ENCODE assay signal across 10 mouse cellular contexts in genomic region chr11:30182716-30183411, GRCm38 (mm10).
DNase-seq lines count a peak whose midpoint lies in the region; ATAC-seq and TF ChIP-seq lines count a peak whose summit lies in the region.
"Had no signal": no experiment of that assay in that cellular context is flagged by ENCODE, and none has a peak within 500 bp of the region (broad histone marks: within the 10 kb centered on the region; RNA-seq: fewer than 3 reads in every experiment).

No protein-coding gene starts in this region.

- ATAC-seq in inflammation-experienced regulatory T-cells, adult 6 months: peak; percentile 88
- ATAC-seq in neutrophil, adult 5-6 weeks (ENCODE audit: extremely low read depth, insufficient number of reproducible peaks, low FRiP score, poor library complexity, severe bottlenecking): peak; percentile 54

- no peaks in the 10 kb centered on the region for H3K9me3 ChIP-seq in CH12.LX (replicated peaks; ENCODE audit: low read length)

- TF ChIP-seq POLR2A in heart, adult 2 months (IDR thresholded peaks at IDR 0.05; ENCODE audit: insufficient read depth, low read depth, low read length): no peak
- TF ChIP-seq POLR2A in CH12.LX (IDR thresholded peaks at IDR 0.05; ENCODE audit: low read depth, low read length): no peak

- H3K9ac ChIP-seq in heart, adult 2 months (ENCODE audit: low read depth, low read length): no peak overlapping the region
- no peak overlapping the region for H3K9ac ChIP-seq in CH12.LX (ENCODE audit: insufficient read depth, low read depth)

- TF ChIP-seq EP300 in heart, adult 2 months (IDR thresholded peaks at IDR 0.05; ENCODE audit: insufficient read depth, low read depth, low read length): no peak
- no peak for TF ChIP-seq EP300 in CH12.LX (IDR thresholded peaks at IDR 0.05; ENCODE audit: low read length)

- H3K4me1 ChIP-seq in heart, adult 2 months (ENCODE audit: control insufficient read depth, insufficient read depth, low read length): peaks cover 39% of the 10 kb centered on the region
- H3K4me1 ChIP-seq in CH12.LX (ENCODE audit: control insufficient read depth in 1 of 2, insufficient read depth in 2 of 2): peaks cover 16 to 55% of the 10 kb centered on the region in 2 experiments

- H3K27me3 ChIP-seq in heart, adult 2 months (ENCODE audit: control insufficient read depth, insufficient read depth, low read length): no peaks in the 10 kb centered on the region
- H3K27me3 ChIP-seq in CH12.LX (replicated peaks): no peaks in the 10 kb centered on the region

- 39% methylated on average over 8 of the region's 8 CpGs for WGBS in heart, adult 2 months

- H3K79me2 ChIP-seq in heart, adult 2 months (replicated peaks; ENCODE audit: control insufficient read depth, insufficient read depth, low read length): peaks cover 16% of the 10 kb centered on the region
- H3K79me2 ChIP-seq in CH12.LX (replicated peaks; ENCODE audit: control insufficient read depth, extremely low read depth, insufficient read depth, poor library complexity, severe bottlenecking): peaks cover 4% of the 10 kb centered on the region; the same call in 1 of the 2 replicates

- intact Hi-C loops in heart, adult 2 months (cut with DNase I): no loop called here
- intact Hi-C loops in heart, postnatal 10 days (cut with DNase I): no loop called here

- peaks cover 80% of the 10 kb centered on the region for H3K36me3 ChIP-seq in heart, adult 2 months (ENCODE audit: control insufficient read depth, insufficient read depth, low read length)
- peaks cover 0 to 38% of the 10 kb centered on the region in 2 experiments for H3K36me3 ChIP-seq in CH12.LX (replicated peaks in 1 of 2; ENCODE audit: control insufficient read depth in 1 of 2, insufficient read depth in 1 of 2, low read length in 1 of 2)

- no peak for DNase-seq in heart, adult 2 months
- DNase-seq in heart, adult 9 months (ENCODE audit: low spot score in 2 of 2): no peak
- DNase-seq in CH12.LX (ENCODE audit: extremely low read depth): peak; percentile 62
- no peak for DNase-seq in adrenal gland, adult 18-20 months (ENCODE audit: low spot score in 2 of 2)
- no peak for DNase-seq in cerebellum, postnatal 25 days
- no peak for DNase-seq in heart, postnatal 10 days
- DNase-seq: heart, adult 18-20 months had no signal

- no peak overlapping the region; the same call in 1 of the 2 replicates for H3K4me2 ChIP-seq in CH12.LX (ENCODE audit: insufficient read depth, low read depth, poor library complexity, severe bottlenecking)

- TF ChIP-seq CTCF in heart, adult 2 months (IDR thresholded peaks at IDR 0.05): no peak
- no peak for TF ChIP-seq CTCF in CH12.LX (conservative IDR thresholded peaks at IDR 0.05 in 1 of 2, IDR thresholded peaks at IDR 0.05 in 1 of 2; ENCODE audit: low read depth in 2 of 2, low read length in 2 of 2)

- TF ChIP-seq RAD21 in CH12.LX (IDR thresholded peaks at IDR 0.05; ENCODE audit: low read depth, low read length): no peak

- H3K27ac ChIP-seq in heart, adult 2 months: peak overlapping the region; percentile 12; the same call in 1 of the 2 replicates
- no peak overlapping the region for H3K27ac ChIP-seq in CH12.LX (ENCODE audit: insufficient read depth, low read depth)

- no peak overlapping the region for H3K4me3 ChIP-seq in heart, adult 2 months
- no peak overlapping the region for H3K4me3 ChIP-seq in CH12.LX (replicated peaks in 1 of 3; ENCODE audit: low read depth in 2 of 3, low read length in 2 of 3, poor library complexity in 1 of 3)
- H3K4me3 ChIP-seq: erythroblast, embryonic 14.5 days had no signal

- dilution Hi-C loops in CH12.LX (cut with MboI; ENCODE audit: extremely low pct_ligation_motif_present, extremely low pct_unique_long_range_greater_than_20kb, low sequenced_read_pairs): no loop called here

- in situ Hi-C loops in CH12.LX (cut with MboI; ENCODE audit: low pct_ligation_motif_present, low pct_unique_long_range_greater_than_20kb, low sequenced_read_pairs): no loop called here

TF ChIP-seq in CH12.LX, 34 proteins besides CTCF, POLR2A, EP300 and RAD21:
- TF ChIP-seq JUN (IDR thresholded peaks at IDR 0.05; ENCODE audit: insufficient read depth, low read depth, low read length) (no peak), MYC (IDR thresholded peaks at IDR 0.05; ENCODE audit: low read depth, low read length) (no peak), PAX5 (IDR thresholded peaks at IDR 0.05; ENCODE audit: low read length) (no peak), MXI1 (IDR thresholded peaks at IDR 0.05; ENCODE audit: low read depth, low read length) (0 out of 2 replicates have a peak, but pooled peaks have one; percentile 32), MAX (IDR thresholded peaks at IDR 0.05; ENCODE audit: low read length) (peak; percentile 42; the same call in 1 of the 2 replicates), USF2 (conservative IDR thresholded peaks at IDR 0.05; ENCODE audit: low read depth, low read length) (no peak), ZMIZ1 (IDR thresholded peaks at IDR 0.05; ENCODE audit: low read depth, low read length) (no peak), ELF1 (IDR thresholded peaks at IDR 0.05; ENCODE audit: low read depth, low read length) (0 out of 2 replicates have a peak, but pooled peaks have one; percentile 18), ZKSCAN1 (IDR thresholded peaks at IDR 0.05; ENCODE audit: borderline replicate concordance, low read depth, low read length) (no peak), MEF2A (IDR thresholded peaks at IDR 0.05; ENCODE audit: borderline replicate concordance, low read depth, low read length) (no peak), POLR2AphosphoS2 (IDR thresholded peaks at IDR 0.05; ENCODE audit: low read depth, low read length) (0 out of 2 replicates have a peak, but pooled peaks have one; percentile 43), E2F4 (IDR thresholded peaks at IDR 0.05; ENCODE audit: insufficient replicate concordance, low read depth, low read length) (no peak), SMC3 (IDR thresholded peaks at IDR 0.05; ENCODE audit: low read depth, low read length) (no peak), IRF4 (IDR thresholded peaks at IDR 0.05; ENCODE audit: low read depth, low read length) (no peak), MAFK (IDR thresholded peaks at IDR 0.05; ENCODE audit: insufficient replicate concordance, low read length) (no peak)
